9 mouse cellular contexts compared by ENCODE assay signal in the genomic region with DNA sequence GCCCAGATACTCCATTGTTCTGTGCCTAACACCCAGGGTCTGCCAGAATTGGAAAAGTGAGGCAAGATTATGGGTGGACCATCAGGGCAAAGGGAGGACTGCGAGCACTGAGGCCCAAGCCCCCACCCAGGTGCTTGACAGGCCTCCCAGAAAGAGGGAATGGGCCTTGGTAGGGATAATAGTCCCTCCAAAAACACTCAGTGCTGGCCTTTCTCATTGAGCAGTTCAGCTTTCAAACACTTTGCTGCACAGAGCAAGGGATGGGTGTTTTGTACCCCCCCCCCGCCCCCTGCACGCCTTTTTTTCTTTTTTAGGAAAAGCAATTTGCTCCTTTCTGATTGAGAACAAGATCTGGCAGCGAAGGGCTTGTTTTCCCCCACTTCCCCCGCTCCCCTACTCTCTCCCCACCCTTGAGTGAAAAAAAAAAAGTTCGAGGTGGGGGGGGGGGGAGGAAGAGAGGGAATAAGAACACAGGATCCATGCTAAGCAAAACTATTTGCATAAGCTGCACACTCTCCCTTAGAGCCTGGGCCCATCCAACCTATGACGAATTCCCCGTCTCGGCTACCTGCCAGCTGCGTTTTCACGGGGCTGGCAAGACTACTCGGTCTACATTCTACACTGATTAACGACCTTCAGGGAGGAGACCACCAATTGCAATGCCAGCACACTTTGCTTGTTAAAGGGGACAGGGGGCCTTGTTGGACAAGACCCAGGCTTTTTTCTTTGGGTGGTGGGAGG. TPM values are rescaled to one million over a fixed set of nuclear protein-coding genes. Genes with fewer than 3 reads are reported as not detected.
DNase-seq lines count a peak whose midpoint lies in the region; ATAC-seq and TF ChIP-seq lines count a peak whose summit lies in the region.
"Had no signal": no experiment of that assay in that cellular context is flagged by ENCODE, and none has a peak within 500 bp of the region (broad histone marks: within the 10 kb centered on the region; RNA-seq: fewer than 3 reads in every experiment).

No protein-coding gene starts in this region.

- H3K4me2 ChIP-seq in kidney, embryonic 16.5 days (replicated peaks; ENCODE audit: low read depth, low read length) = 0 out of 2 replicates have a peak overlapping the region, but pooled peaks have one; percentile 4
- no peak overlapping the region for H3K4me2 ChIP-seq in forebrain, postnatal 0 days (ENCODE audit: low read depth)
- 0 out of 2 replicates have a peak overlapping the region, but pooled peaks have one; percentile 3 for H3K4me2 ChIP-seq in stomach, embryonic 16.5 days (ENCODE audit: low read depth, low read length)

- TF ChIP-seq POLR2A in kidney, adult 2 months (IDR thresholded peaks at IDR 0.05; ENCODE audit: low read depth, low read length) = no peak

- 38% methylated on average over 12 of the region's 13 CpGs for WGBS in kidney, embryonic 16.5 days
- 9% methylated on average over 13 of the region's 13 CpGs for WGBS in forebrain, postnatal 0 days
- WGBS in stomach, embryonic 16.5 days = 31% methylated on average over 13 of the region's 13 CpGs
- WGBS in kidney, adult 2 months = 31% methylated on average over 13 of the region's 13 CpGs

- no peaks in the 10 kb centered on the region for H3K9me3 ChIP-seq in kidney, embryonic 16.5 days (ENCODE audit: low read length)
- no peaks in the 10 kb centered on the region for H3K9me3 ChIP-seq in forebrain, postnatal 0 days (ENCODE audit: low read length)
- no peaks in the 10 kb centered on the region for H3K9me3 ChIP-seq in stomach, embryonic 16.5 days (replicated peaks; ENCODE audit: control insufficient read depth, low read length)

- no peaks in the 10 kb centered on the region; the same call in 1 of the 2 replicates for H3K4me1 ChIP-seq in kidney, embryonic 16.5 days (ENCODE audit: insufficient read depth, low read length)
- H3K4me1 ChIP-seq in forebrain, postnatal 0 days (ENCODE audit: insufficient read depth) = peaks cover 3% of the 10 kb centered on the region; the same call in 1 of the 2 replicates
- H3K4me1 ChIP-seq in stomach, embryonic 16.5 days (ENCODE audit: control insufficient read depth, insufficient read depth, low read length) = peaks cover 9% of the 10 kb centered on the region
- H3K4me1 ChIP-seq in kidney, adult 2 months (ENCODE audit: control insufficient read depth, insufficient read depth, low read length) = no peaks in the 10 kb centered on the region

- TF ChIP-seq CTCF in forebrain, postnatal 0 days (IDR thresholded peaks at IDR 0.05; ENCODE audit: low read depth) = no peak
- no peak for TF ChIP-seq CTCF in kidney, adult 2 months (conservative IDR thresholded peaks at IDR 0.05; ENCODE audit: insufficient read depth, insufficient read length, low read depth, low read length)

- H3K27me3 ChIP-seq in kidney, embryonic 16.5 days (ENCODE audit: insufficient read depth, low read length) = no peaks in the 10 kb centered on the region
- H3K27me3 ChIP-seq in forebrain, postnatal 0 days (ENCODE audit: insufficient read depth, low read length) = no peaks in the 10 kb centered on the region
- no peaks in the 10 kb centered on the region for H3K27me3 ChIP-seq in stomach, embryonic 16.5 days (ENCODE audit: control insufficient read depth, insufficient read depth, low read length)
- H3K27me3 ChIP-seq in kidney, adult 2 months (replicated peaks; ENCODE audit: control insufficient read depth, insufficient read depth, low read length) = no peaks in the 10 kb centered on the region
- H3K27me3 ChIP-seq: Patski had no signal

- no peak overlapping the region for H3K9ac ChIP-seq in kidney, embryonic 16.5 days (replicated peaks; ENCODE audit: low read length)
- H3K9ac ChIP-seq in forebrain, postnatal 0 days = no peak overlapping the region
- peak overlapping the region; percentile 26; the same call in 1 of the 2 replicates for H3K9ac ChIP-seq in stomach, embryonic 16.5 days (ENCODE audit: low read length)

- DNase-seq in kidney, adult 18-20 months = no peak
- DNase-seq in adrenal gland, postnatal 14 days = peak; percentile 79
- DNase-seq in forebrain, postnatal 0 days = peak; percentile 89
- DNase-seq in lung, postnatal 14 days = peak; percentile 26
- DNase-seq in thymus, postnatal 0 days (ENCODE audit: low spot score) = no peak
- no peak for DNase-seq in kidney, adult 2 months

- ATAC-seq in kidney, embryonic 16.5 days (ENCODE audit: low FRiP score, low TSS enrichment) = peak; percentile 75; the same call in 1 of the 2 replicates
- peak; percentile 92 for ATAC-seq in forebrain, postnatal 0 days
- peak; percentile 85; the same call in 1 of the 2 replicates for ATAC-seq in stomach, embryonic 16.5 days (ENCODE audit: insufficient read depth, low FRiP score)

- no peaks in the 10 kb centered on the region for H3K36me3 ChIP-seq in kidney, embryonic 16.5 days (ENCODE audit: insufficient read depth, low read length)
- H3K36me3 ChIP-seq in forebrain, postnatal 0 days (ENCODE audit: insufficient read depth) = no peaks in the 10 kb centered on the region
- no peaks in the 10 kb centered on the region for H3K36me3 ChIP-seq in stomach, embryonic 16.5 days (ENCODE audit: control insufficient read depth, insufficient read depth, low read length)
- H3K36me3 ChIP-seq in kidney, adult 2 months (ENCODE audit: control insufficient read depth, insufficient read depth, low read length) = no peaks in the 10 kb centered on the region

- H3K4me3 ChIP-seq in kidney, embryonic 16.5 days (ENCODE audit: low read length) = no peak overlapping the region
- H3K4me3 ChIP-seq in forebrain, postnatal 0 days (ENCODE audit: low read depth, low read length) = no peak overlapping the region
- H3K4me3 ChIP-seq in stomach, embryonic 16.5 days (replicated peaks; ENCODE audit: low read length) = no peak overlapping the region
- H3K4me3 ChIP-seq in kidney, adult 2 months (ENCODE audit: insufficient read depth, low read depth, low read length) = no peak overlapping the region

- H3K27ac ChIP-seq in kidney, embryonic 16.5 days (ENCODE audit: low read length) = no peak overlapping the region
- H3K27ac ChIP-seq in forebrain, postnatal 0 days (ENCODE audit: low read depth, low read length) = peak overlapping the region; percentile 67
- peak overlapping the region; percentile 27; the same call in 1 of the 2 replicates for H3K27ac ChIP-seq in stomach, embryonic 16.5 days (ENCODE audit: low read length)
- H3K27ac ChIP-seq in kidney, adult 2 months (ENCODE audit: insufficient read depth, low read depth, low read length) = no peak overlapping the region

RNA-seq across cellular contexts. Expression of gene Parp11, which starts 42.4 kb away (rescaled TPM):
- 23.9 and 25.6 TPM in 2 replicates for polyA plus RNA-seq in kidney, embryonic 16.5 days (2015; fragmentation: Nextera tagmentation; extraction: Ambion mirVana)
- 20.2 and 23.1 TPM in 2 replicates for total RNA-seq in adrenal gland, postnatal 14 days (2021)
- total RNA-seq in forebrain, postnatal 0 days (2014; rRNA removed) = 57.6 and 60.9 TPM in 2 replicates
- 38.4 and 45.8 TPM in 2 replicates for polyA plus RNA-seq in forebrain, postnatal 0 days (2015; fragmentation: Nextera tagmentation; extraction: Ambion mirVana)
- 21.8 and 24.7 TPM in 2 replicates for polyA plus RNA-seq in stomach, embryonic 16.5 days (2015; fragmentation: Nextera tagmentation; extraction: Ambion mirVana)
- 50.7 and 54.9 TPM in 2 replicates for polyA plus RNA-seq in thymus, postnatal 0 days (2015; fragmentation: Nextera tagmentation; extraction: Ambion mirVana)
- polyA plus RNA-seq in kidney, adult 2 months (2012; rRNA removed) = 6.0 and 6.8 TPM in 2 replicates

Comparison
In these comparisons a context has a peak if more than half of its experiments do, and no peak if none do; other contexts are left out.
1. H3K27ac ChIP-seq: peak in forebrain, postnatal 0 days (single experiment) and stomach, embryonic 16.5 days (single experiment); none in kidney, embryonic 16.5 days (single experiment) and kidney, adult 2 months (single experiment).
2. DNase-seq: peak in adrenal gland, postnatal 14 days (single experiment), forebrain, postnatal 0 days (single experiment) and lung, postnatal 14 days (single experiment); none in kidney, adult 18-20 months (single experiment), thymus, postnatal 0 days (single experiment) and kidney, adult 2 months (single experiment).
3. Peak in every context shown above with its lines, with median percentiles within 50 percentile points of each other: ATAC-seq.